Mouse (Mus musculus) embryonic fibroblast, embryonic 13.5 days (primary cell): ENCODE data around the gene Osbp2. TPM values are rescaled to one million over a fixed set of nuclear protein-coding genes. Genes with fewer than 3 reads are reported as not detected.
A peak's percentile ranks its signal among the peaks of the same experiment; 100 is the strongest.
"Not testable (repeated sequence)": the region's sequence is repeated elsewhere in the genome, so short reads cannot be mapped to it uniquely, and the experiment has no call there.

Source experiments
- H3K27ac ChIP-seq: 2 replicates; pipeline ENCODE4 v1.5.1; 2012; ENCODE audit warnings: low read length, control low read depth, inconsistent platforms; ENCODE audit not compliant: insufficient read depth
- H3K4me1 ChIP-seq: 2 replicates; pipeline ENCODE4 v1.6.1; 2011; ENCODE audit warnings: low read length; ENCODE audit not compliant: control insufficient read depth, insufficient read depth
- H3K4me3 ChIP-seq: 2 replicates; pipeline ENCODE4 v1.5.1; 2011; ENCODE audit warnings: mild to moderate bottlenecking, control low read depth, low read length; ENCODE audit not compliant: insufficient read depth
- CTCF ChIP-seq: IDR thresholded peaks from 2 replicates; pipeline ENCODE4 v1.5.1; 2011; ENCODE audit warnings: mild to moderate bottlenecking, control low read depth, low read length, moderate library complexity, borderline replicate concordance; ENCODE audit not compliant: insufficient read depth
- POLR2A ChIP-seq: IDR thresholded peaks from 2 replicates; pipeline ENCODE4 v1.6.1; 2011; ENCODE audit warnings: low read depth, mild to moderate bottlenecking, control low read depth, low read length, moderate library complexity
- polyA plus RNA-seq: library from polyadenylated mRNA; stranded (reverse); fragments of >200 nt; gene quantifications from 2 replicates; pipeline ENCODE4 v1.2.4, GENCODE M21; 2011; ENCODE audit warnings: low read depth; ENCODE audit not compliant: missing spikeins, insufficient read length

The Osbp2 gene
- polyA plus RNA-seq: 1.3 and 1.5 TPM in 2 replicates

DNA sequence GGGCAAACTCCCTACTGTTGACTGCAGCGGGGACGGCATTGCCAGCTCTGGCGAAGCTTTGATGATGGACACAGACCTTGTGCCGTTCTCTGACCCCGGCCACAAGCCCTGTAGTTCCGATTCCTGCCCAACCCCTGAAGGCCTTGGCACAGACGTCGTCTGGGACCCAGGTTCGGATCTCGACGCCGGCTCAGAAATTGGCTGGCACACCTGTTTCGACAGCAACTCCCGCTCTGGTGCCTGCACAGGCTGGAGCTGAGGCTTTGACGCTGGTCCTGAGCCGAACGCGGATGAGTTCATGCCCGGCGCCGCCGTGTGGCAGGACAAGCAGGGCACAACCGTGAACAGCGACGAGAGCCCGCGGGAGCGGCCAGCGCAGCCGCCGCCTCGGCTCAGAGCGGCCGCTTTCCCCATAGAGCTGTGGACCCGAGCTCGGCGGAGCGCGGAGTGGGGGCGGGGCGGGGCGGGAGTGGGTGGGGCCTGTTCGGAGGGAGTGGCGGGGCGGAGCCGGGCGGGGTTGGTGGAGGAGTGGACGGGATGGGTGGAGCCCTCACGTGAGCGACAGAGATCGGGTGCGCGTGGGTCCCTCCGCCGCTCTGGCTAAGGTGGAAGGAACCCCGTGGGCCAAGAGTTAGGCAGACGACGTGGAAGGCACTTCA is at the start of gene Osbp2:
Gene Osbp2, minus strand, starts transcription at position 450 of the 659 bp plus-strand sequence.
- no peak within 1 kb of the TSS for H3K27ac ChIP-seq
- H3K4me1 ChIP-seq: peaks cover 3% of the 10 kb centered on the region; the same call in 1 of the 2 replicates
- peak; percentile 59 for TF ChIP-seq POLR2A
- peak; percentile 41; the same call in 1 of the 2 replicates for TF ChIP-seq CTCF
- peak within 1 kb of the TSS; percentile 46 for H3K4me3 ChIP-seq

DNA sequence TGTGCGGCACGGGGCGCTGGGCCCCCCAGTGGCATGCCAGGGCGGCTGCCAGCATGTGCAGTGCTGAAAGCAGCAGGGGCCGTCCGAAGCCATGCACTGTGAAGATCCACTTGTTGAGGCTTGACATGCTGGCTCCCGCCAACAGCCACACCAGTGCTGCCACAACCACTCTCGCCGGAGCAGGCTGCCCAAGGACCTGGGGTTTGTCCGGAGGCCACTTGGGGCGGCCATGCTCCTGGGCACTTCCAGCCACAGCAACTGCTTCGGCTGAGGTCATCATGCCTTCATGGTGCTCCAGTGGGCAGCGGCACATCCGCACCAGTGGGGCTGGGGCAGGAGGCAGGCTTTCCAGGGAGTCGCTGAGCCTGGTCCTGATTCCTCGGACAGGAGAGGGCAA is 49.2 kb upstream of the Osbp2 start:
- Histone ChIP-seq H3K4me1 (0 out of 2 replicates have a peak, but pooled peaks cover 8% of the 10 kb centered on the region), H3K27ac (peak overlapping the region; percentile 79), H3K4me3 (peak overlapping the region; percentile 65)
- TF ChIP-seq POLR2A (no peak), CTCF (no peak)

DNA sequence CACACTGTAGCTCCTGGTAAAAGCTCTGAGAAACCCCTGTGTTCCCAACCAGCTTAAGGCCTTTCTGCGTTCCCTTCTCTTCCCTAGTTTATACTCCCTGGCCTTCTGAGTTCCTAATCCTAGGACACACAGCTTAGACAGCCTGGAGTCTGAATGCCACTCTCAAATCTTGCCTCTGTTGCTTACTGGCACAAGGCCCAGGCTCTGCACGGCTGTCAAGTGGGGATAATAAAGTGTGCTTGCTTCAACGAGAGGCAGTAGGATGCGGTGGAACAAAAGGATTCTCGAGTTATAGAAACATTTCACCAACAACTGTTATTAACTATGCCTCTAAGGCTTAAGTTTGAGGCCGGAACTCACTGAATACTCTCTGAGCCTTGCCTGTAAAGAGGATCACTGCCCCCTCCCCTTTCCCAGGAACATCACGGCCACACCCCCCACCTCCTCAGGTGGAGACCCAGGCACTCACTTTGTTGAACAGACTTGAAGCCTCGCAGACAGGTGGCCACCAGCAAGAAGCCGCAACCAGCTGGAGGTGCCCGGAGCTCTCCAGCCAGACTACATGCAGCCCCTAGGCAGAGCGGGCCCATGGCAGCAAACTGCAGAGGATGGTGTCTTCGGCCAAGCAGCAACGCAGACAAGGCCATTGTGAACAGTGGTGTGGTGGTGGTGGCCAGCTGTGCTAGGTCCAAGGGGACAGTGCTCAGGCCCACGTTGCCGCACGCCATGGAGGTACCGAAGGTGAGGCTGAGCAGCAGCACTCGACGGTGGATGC is 48.6 kb upstream of the Osbp2 start:
- H3K27ac ChIP-seq: peak overlapping the region; percentile 79; the same call in 1 of the 2 replicates
- H3K4me3 ChIP-seq: peak overlapping the region; percentile 65
- TF ChIP-seq CTCF: 0 out of 2 replicates have a peak, but pooled peaks have one; percentile 17
- TF ChIP-seq POLR2A: no peak
- H3K4me1 ChIP-seq: 0 out of 2 replicates have a peak, but pooled peaks cover 8% of the 10 kb centered on the region

DNA sequence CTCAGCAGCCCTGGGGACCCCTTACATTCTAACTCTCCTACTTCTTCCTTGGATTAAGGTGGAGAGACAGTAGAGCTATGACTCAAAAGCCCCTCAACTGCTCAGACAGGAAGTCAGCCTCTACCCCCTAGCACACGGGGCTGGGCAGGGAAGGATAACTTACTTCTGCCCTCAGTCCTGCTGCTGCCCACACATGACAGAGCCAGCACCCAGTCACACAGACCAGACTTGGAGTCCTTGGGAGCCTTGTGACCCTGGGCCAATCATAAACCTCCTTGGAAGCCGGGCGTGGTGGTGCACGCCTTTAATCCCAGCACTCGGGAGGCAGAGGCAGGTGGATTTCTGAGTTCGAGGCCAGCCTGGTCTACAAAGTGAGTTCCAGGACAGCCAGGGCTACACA is 47.7 kb upstream of the Osbp2 start:
- H3K4me3 ChIP-seq: peak overlapping the region; percentile 65
- peak overlapping the region; percentile 23; the same call in 1 of the 2 replicates for H3K27ac ChIP-seq
- H3K4me1 ChIP-seq: not testable (repeated sequence)

DNA sequence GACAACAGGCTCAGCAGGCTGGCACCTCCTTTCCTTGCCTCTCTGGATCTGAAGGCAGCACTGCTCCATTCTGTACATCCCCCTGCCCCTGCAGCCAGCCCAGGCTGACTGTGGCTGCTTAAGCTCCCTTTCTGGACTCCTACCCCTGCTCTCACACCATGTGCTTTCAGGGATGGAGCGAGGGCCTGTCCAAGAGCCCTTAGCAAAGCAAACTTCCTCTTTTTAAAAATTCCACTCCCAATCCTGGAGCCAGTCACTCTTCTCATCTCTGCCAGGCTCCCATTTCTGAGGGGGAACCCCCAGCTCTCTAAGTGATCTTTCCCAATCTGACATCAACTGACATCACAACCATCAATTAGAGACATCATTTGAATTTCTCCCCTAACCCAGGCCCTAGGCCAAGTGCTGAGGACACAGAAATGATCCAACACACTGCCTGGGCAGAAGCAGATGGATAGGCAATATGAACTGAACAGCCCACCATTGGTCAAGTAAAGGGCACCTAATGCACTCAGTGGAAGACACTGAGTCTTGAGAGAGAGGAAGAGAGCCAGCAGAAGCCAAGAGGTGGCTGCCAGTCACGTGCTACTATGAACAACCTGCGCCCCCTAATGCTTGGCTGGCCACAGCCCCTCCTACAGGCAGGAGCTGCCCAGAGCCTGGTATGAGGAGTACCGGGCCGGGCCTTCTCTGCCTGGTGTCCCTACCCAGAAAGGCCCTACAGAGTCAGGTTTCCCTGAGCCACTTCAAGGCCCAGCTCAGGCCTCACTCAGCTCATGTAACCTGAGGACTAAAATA is 47.0 kb upstream of the Osbp2 start:
- H3K4me1 ChIP-seq: 0 out of 2 replicates have a peak, but pooled peaks cover 6% of the 10 kb centered on the region
- peak overlapping the region; percentile 65 for H3K4me3 ChIP-seq
- no peak for TF ChIP-seq POLR2A
- 0 out of 2 replicates have a peak, but pooled peaks have one; percentile 6 for TF ChIP-seq CTCF
- peak overlapping the region; percentile 23; the same call in 1 of the 2 replicates for H3K27ac ChIP-seq

DNA sequence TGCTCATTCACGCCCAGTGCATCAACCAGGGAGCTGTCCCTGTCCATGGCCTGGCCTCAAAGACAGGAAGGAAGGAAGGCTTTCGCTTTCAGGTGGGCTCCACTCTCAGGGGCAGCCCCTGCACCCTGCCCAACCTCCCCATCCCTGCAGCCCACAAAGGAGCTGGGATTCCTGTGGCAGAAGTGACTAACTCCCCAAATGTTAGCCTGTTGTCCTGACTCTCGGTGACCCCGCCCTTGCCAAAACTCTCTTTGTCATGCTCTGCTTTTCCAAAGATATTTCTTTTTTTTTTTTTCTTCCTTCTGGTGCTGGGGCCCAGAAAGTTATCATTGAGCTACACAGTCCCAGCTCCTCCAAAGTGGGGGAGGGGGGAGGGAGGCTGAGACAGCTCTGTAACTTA is 45.5 kb upstream of the Osbp2 start:
- H3K4me3 ChIP-seq: no peak overlapping the region
- TF ChIP-seq CTCF: no peak
- TF ChIP-seq POLR2A: no peak
- H3K4me1 ChIP-seq: 0 out of 2 replicates have a peak, but pooled peaks cover 4% of the 10 kb centered on the region
- peak overlapping the region; percentile 38 for H3K27ac ChIP-seq

DNA sequence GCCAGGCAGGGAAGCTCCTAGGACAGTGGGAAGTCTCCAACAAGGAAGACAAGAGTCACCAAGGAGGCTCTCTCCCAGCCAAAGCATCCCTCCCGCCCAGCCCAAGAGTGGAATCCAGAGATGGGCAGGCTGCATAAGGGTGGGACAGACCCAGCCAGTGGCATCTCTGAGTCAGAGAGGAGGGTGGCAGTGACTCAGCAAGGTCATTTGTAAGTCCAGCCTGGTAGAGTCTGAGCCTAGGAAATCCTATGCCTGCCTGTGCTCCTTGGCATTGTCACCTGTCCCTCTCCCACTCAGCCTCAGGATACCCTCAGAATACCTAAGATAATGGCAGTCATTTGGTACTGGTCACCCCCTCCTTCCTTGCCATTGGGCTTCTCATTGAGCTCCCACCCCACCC is 41.7 kb upstream of the Osbp2 start:
- 0 out of 2 replicates have a peak, but pooled peaks cover 4% of the 10 kb centered on the region for H3K4me1 ChIP-seq
- TF ChIP-seq POLR2A (no peak), CTCF (no peak)
- H3K4me3 ChIP-seq: no peak overlapping the region
- no peak overlapping the region for H3K27ac ChIP-seq

DNA sequence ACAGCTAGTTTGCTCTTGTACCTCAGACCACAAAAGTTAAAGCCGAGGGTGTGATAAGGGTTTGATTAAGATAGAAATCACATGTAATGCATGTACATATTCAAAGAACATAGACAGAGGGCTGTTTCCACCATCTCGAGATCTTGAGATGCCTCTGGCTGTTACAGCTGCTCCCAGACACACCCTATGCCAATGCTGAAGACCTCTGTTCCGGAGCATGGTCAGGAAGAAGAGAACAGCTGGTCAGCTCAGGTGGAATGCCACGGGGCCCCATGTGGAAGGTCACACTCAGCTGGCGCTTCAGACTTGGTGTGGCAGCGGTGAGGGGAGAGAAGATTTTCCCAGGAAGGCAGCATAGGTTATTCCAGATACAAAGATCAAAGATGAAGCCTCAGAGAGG is 41.0 kb upstream of the Osbp2 start:
- TF ChIP-seq POLR2A (no peak), CTCF (no peak)
- H3K27ac ChIP-seq: no peak overlapping the region
- no peak overlapping the region for H3K4me3 ChIP-seq
- 0 out of 2 replicates have a peak, but pooled peaks cover 2% of the 10 kb centered on the region for H3K4me1 ChIP-seq

DNA sequence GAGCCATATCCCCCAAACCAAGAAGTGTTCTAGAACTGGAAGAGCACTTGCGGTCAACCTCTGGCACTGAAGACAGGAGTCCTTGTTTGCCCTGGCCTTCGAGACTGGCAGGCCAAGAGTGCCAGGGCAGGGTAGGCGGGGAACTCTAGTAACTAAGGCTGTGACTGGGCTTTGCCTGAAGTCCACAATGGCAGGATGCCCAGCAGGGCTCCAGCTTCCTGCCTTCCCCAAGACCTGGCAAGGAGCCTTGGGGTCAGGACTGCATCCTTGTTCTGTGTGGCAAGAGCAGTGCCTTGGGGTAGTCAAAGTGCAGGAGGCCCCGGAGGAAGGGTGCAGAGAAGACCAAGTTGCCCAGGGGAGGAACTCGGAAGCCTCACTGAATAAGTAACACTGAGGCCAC is 39.3 kb upstream of the Osbp2 start:
- 0 out of 2 replicates have a peak, but pooled peaks cover 2% of the 10 kb centered on the region for H3K4me1 ChIP-seq
- H3K4me3 ChIP-seq: no peak overlapping the region
- TF ChIP-seq POLR2A (no peak), CTCF (no peak)
- H3K27ac ChIP-seq: no peak overlapping the region
